9 mouse cellular contexts compared by ENCODE assay signal in the genomic region with DNA sequence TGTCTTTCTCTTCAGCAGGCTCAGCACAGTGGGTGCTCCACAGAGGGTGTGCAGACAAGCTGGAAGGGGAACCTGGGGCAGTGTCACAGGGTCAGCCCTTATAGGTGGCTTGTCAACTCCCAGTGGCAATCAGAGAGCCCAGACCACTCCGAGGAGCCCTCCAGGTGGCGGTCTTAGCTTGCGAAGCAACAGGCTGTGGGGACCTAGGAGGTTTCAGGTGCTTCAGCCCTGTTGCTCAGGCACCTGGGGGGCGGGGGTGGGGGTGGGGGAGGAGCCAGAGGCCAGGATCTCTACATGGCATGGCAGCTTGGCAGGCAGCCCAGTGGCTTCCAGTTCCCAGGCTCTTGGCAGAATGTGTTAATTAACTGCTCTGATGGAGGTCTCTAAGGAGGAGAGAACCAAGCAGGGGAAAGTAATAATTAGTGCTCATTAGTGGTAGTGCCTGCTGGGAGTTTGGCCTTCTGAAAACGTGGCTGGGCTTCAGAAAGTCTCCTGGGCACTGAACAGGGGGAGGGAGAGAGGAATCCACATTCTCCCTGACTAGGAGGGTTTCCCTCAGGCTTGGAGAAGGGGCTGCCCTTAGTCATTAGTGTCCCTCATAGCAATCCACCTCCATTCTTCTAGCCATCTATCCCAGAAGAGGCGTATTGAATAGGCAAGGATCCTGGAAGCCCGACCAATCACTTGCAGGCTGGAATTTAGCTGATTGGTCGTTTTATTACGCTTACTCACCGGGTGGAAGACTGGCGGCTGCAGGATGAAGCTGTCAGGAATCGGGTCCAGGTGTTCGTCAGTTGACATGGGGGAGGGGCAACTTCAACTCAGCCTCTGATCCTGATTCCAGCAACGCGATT. TPM values are rescaled to one million over a fixed set of nuclear protein-coding genes. Genes with fewer than 3 reads are reported as not detected.
DNase-seq lines count a peak whose midpoint lies in the region; ATAC-seq and TF ChIP-seq lines count a peak whose summit lies in the region.
"Had no signal": no experiment of that assay in that cellular context is flagged by ENCODE, and none has a peak within 500 bp of the region (broad histone marks: within the 10 kb centered on the region; RNA-seq: fewer than 3 reads in every experiment).

No protein-coding gene starts in this region.

- peak; percentile 18; the same call in 1 of the 2 replicates for ATAC-seq in heart, embryonic 14.5 days (ENCODE audit: insufficient number of reproducible peaks, insufficient read depth, low FRiP score, low read depth)
- ATAC-seq in forebrain, embryonic 12.5 days (ENCODE audit: low FRiP score): peak; percentile 92
- ATAC-seq in intestine, postnatal 0 days: peak; percentile 68
- ATAC-seq in midbrain, embryonic 15.5 days (replicated peaks): peak; percentile 91
- ATAC-seq in granulocyte monocyte progenitor cell, adult 5-6 weeks (replicated peaks; ENCODE audit: poor library complexity, severe bottlenecking): no peak

- H3K36me3 ChIP-seq in heart, embryonic 14.5 days (ENCODE audit: control insufficient read depth, insufficient read depth, low read length): no peaks in the 10 kb centered on the region
- no peaks in the 10 kb centered on the region for H3K36me3 ChIP-seq in forebrain, embryonic 12.5 days (replicated peaks)
- H3K36me3 ChIP-seq in intestine, postnatal 0 days (ENCODE audit: control insufficient read depth, insufficient read depth): no peaks in the 10 kb centered on the region; the same call in 1 of the 2 replicates
- no peaks in the 10 kb centered on the region for H3K36me3 ChIP-seq in midbrain, embryonic 15.5 days (replicated peaks)

- TF ChIP-seq CTCF in intestine, postnatal 0 days (IDR thresholded peaks at IDR 0.05; ENCODE audit: low read depth): peak; percentile 41

- H3K4me3 ChIP-seq in heart, embryonic 14.5 days (ENCODE audit: control insufficient read depth in 1 of 2, insufficient read depth in 1 of 2, low read depth in 1 of 2, low read length in 2 of 2): peak overlapping the region; percentile 22 to 28
- peak overlapping the region; percentile 28 for H3K4me3 ChIP-seq in forebrain, embryonic 12.5 days (replicated peaks)
- H3K4me3 ChIP-seq in intestine, postnatal 0 days (ENCODE audit: low read depth, low read length): peak overlapping the region; percentile 31
- H3K4me3 ChIP-seq in midbrain, embryonic 15.5 days: peak overlapping the region; percentile 35

- no peak for DNase-seq in heart, adult 18-20 months
- DNase-seq in left cerebral cortex, postnatal 36 days (ENCODE audit: low spot score in 2 of 2): peak; percentile 21 to 38
- DNase-seq in thymus, postnatal 25 days: no peak

- WGBS in heart, embryonic 14.5 days: 5% methylated on average over 15 of the region's 15 CpGs
- whole genome bisulfite sequencing in forebrain, embryonic 12.5 days: 3% methylated on average over 15 of the region's 15 CpGs
- 6% methylated on average over 15 of the region's 15 CpGs for WGBS in intestine, postnatal 0 days
- 3% methylated on average over 15 of the region's 15 CpGs for WGBS in midbrain, embryonic 15.5 days

- peak overlapping the region; percentile 69 for H3K4me2 ChIP-seq in heart, embryonic 14.5 days (ENCODE audit: low read length)
- H3K4me2 ChIP-seq in forebrain, embryonic 12.5 days: peak overlapping the region; percentile 61
- H3K4me2 ChIP-seq in intestine, postnatal 0 days (replicated peaks; ENCODE audit: low read depth): peak overlapping the region; percentile 76
- H3K4me2 ChIP-seq in midbrain, embryonic 15.5 days: peak overlapping the region; percentile 66

- peak overlapping the region; percentile 36 for H3K9ac ChIP-seq in heart, embryonic 14.5 days (ENCODE audit: low read length)
- peak overlapping the region; percentile 49; the same call in 1 of the 2 replicates for H3K9ac ChIP-seq in forebrain, embryonic 12.5 days
- H3K9ac ChIP-seq in intestine, postnatal 0 days (ENCODE audit: low read depth, low read length): peak overlapping the region; percentile 31; the same call in 1 of the 2 replicates
- H3K9ac ChIP-seq in midbrain, embryonic 15.5 days: peak overlapping the region; percentile 18; the same call in 1 of the 2 replicates

- peaks cover 20 to 23% of the 10 kb centered on the region in 2 experiments for H3K4me1 ChIP-seq in heart, embryonic 14.5 days (ENCODE audit: control insufficient read depth in 2 of 2, insufficient read depth in 2 of 2, low read length in 2 of 2)
- peaks cover 29% of the 10 kb centered on the region for H3K4me1 ChIP-seq in forebrain, embryonic 12.5 days
- peaks cover 9% of the 10 kb centered on the region; the same call in 1 of the 2 replicates for H3K4me1 ChIP-seq in intestine, postnatal 0 days (replicated peaks; ENCODE audit: control insufficient read depth, insufficient read depth, low read length)
- H3K4me1 ChIP-seq in midbrain, embryonic 15.5 days: peaks cover 23% of the 10 kb centered on the region

- H3K9me3 ChIP-seq in heart, embryonic 14.5 days (ENCODE audit: control insufficient read depth, low read length): no peaks in the 10 kb centered on the region
- no peaks in the 10 kb centered on the region for H3K9me3 ChIP-seq in forebrain, embryonic 12.5 days
- no peaks in the 10 kb centered on the region for H3K9me3 ChIP-seq in intestine, postnatal 0 days (ENCODE audit: control insufficient read depth)
- no peaks in the 10 kb centered on the region for H3K9me3 ChIP-seq in midbrain, embryonic 15.5 days
- H3K9me3 ChIP-seq: megakaryocyte, embryonic 14.5 days had no signal

- no peak overlapping the region for H3K27ac ChIP-seq in heart, embryonic 14.5 days (replicated peaks in 1 of 2; ENCODE audit: control insufficient read depth in 1 of 2, insufficient read depth in 1 of 2, low read depth in 2 of 2, low read length in 2 of 2)
- H3K27ac ChIP-seq in forebrain, embryonic 12.5 days: peak overlapping the region; percentile 93
- H3K27ac ChIP-seq in intestine, postnatal 0 days (ENCODE audit: low read depth, low read length): peak overlapping the region; percentile 60; the same call in 1 of the 2 replicates
- H3K27ac ChIP-seq in midbrain, embryonic 15.5 days: peak overlapping the region; percentile 63

- intact Hi-C loops in left cerebral cortex, postnatal 36 days (cut with DNase I): no loop called here

- no peaks in the 10 kb centered on the region; the same call in 1 of the 2 replicates for H3K27me3 ChIP-seq in heart, embryonic 14.5 days (ENCODE audit: control insufficient read depth, insufficient read depth, low read length)
- peaks cover 33% of the 10 kb centered on the region for H3K27me3 ChIP-seq in forebrain, embryonic 12.5 days
- no peaks in the 10 kb centered on the region for H3K27me3 ChIP-seq in intestine, postnatal 0 days (replicated peaks; ENCODE audit: control insufficient read depth, insufficient read depth, low read length)
- no peaks in the 10 kb centered on the region for H3K27me3 ChIP-seq in midbrain, embryonic 15.5 days (replicated peaks)

RNA-seq across cellular contexts. Expression of a gene that starts 0.8 kb away (rescaled TPM):
- polyA plus RNA-seq in heart, embryonic 14.5 days (2014; fragmentation: Nextera tagmentation; extraction: Ambion mirVana): 0.23 and 0.34 TPM in 2 replicates
- total RNA-seq in heart, adult 18-20 months (2021): 1 to 10 TPM in 1 of 2 experiments, under 1 TPM in 1; 0.35 to 3.4 TPM
- polyA plus RNA-seq in forebrain, embryonic 12.5 days (2016; fragmentation: Nextera tagmentation; extraction: Ambion mirVana): 0.08 and 0.10 TPM in 2 replicates
- polyA plus RNA-seq in intestine, postnatal 0 days (2015; fragmentation: Nextera tagmentation; extraction: Ambion mirVana): 0.25 and 0.38 TPM in 2 replicates
- 1 to 10 TPM in 1 of 2 experiments, under 1 TPM in 1; 0.57 to 1.0 TPM for total RNA-seq in left cerebral cortex, postnatal 36 days (2021)
- polyA plus RNA-seq in midbrain, embryonic 15.5 days (2015; fragmentation: Nextera tagmentation; extraction: Ambion mirVana): 0.29 and 0.34 TPM in 2 replicates
- total RNA-seq in granulocyte monocyte progenitor cell, adult 5-6 weeks (2014; fragmentation: Nextera tagmentation): not detected in 2 replicates
- not detected in 2 replicates for total RNA-seq in granulocyte monocyte progenitor cell, adult 5-6 weeks (2017)

RNA-seq across cellular contexts. Expression of a gene that starts 6.2 kb away (rescaled TPM):
- not detected in 2 replicates for polyA plus RNA-seq in heart, embryonic 14.5 days (2014; fragmentation: Nextera tagmentation; extraction: Ambion mirVana)
- total RNA-seq in heart, adult 18-20 months (2021): not detected
- polyA plus RNA-seq in forebrain, embryonic 12.5 days (2016; fragmentation: Nextera tagmentation; extraction: Ambion mirVana): not detected in 2 replicates
- not detected in 2 replicates for polyA plus RNA-seq in intestine, postnatal 0 days (2015; fragmentation: Nextera tagmentation; extraction: Ambion mirVana)
- not detected for total RNA-seq in left cerebral cortex, postnatal 36 days (2021)
- not detected in 2 replicates for polyA plus RNA-seq in midbrain, embryonic 15.5 days (2015; fragmentation: Nextera tagmentation; extraction: Ambion mirVana)
- total RNA-seq in granulocyte monocyte progenitor cell, adult 5-6 weeks (2014; fragmentation: Nextera tagmentation): not detected in 2 replicates
- not detected in 2 replicates for total RNA-seq in granulocyte monocyte progenitor cell, adult 5-6 weeks (2017)

RNA-seq across cellular contexts. Expression of a gene that starts 48.9 kb away (rescaled TPM):
- 63.1 and 69.9 TPM in 2 replicates for polyA plus RNA-seq in heart, embryonic 14.5 days (2014; fragmentation: Nextera tagmentation; extraction: Ambion mirVana)
- 100 to 1,000 TPM; 122 to 149 TPM for total RNA-seq in heart, adult 18-20 months (2021)
- 4.4 and 5.0 TPM in 2 replicates for polyA plus RNA-seq in forebrain, embryonic 12.5 days (2016; fragmentation: Nextera tagmentation; extraction: Ambion mirVana)
- polyA plus RNA-seq in intestine, postnatal 0 days (2015; fragmentation: Nextera tagmentation; extraction: Ambion mirVana): 5.5 and 6.4 TPM in 2 replicates
- 10 to 100 TPM; 27.2 to 29.2 TPM for total RNA-seq in left cerebral cortex, postnatal 36 days (2021)
- polyA plus RNA-seq in midbrain, embryonic 15.5 days (2015; fragmentation: Nextera tagmentation; extraction: Ambion mirVana): 3.0 TPM in 2 replicates
- 5.9 and 6.4 TPM in 2 replicates for total RNA-seq in granulocyte monocyte progenitor cell, adult 5-6 weeks (2014; fragmentation: Nextera tagmentation)
- total RNA-seq in granulocyte monocyte progenitor cell, adult 5-6 weeks (2017): 8.4 and 9.1 TPM in 2 replicates

Comparison
In these comparisons a context has a peak if more than half of its experiments do, and no peak if none do; other contexts are left out.
1. H3K27ac ChIP-seq: peak in forebrain, embryonic 12.5 days (single experiment), intestine, postnatal 0 days (single experiment) and midbrain, embryonic 15.5 days (single experiment); none in heart, embryonic 14.5 days (0 of 2).
2. DNase-seq: peak in left cerebral cortex, postnatal 36 days (2 of 2); none in heart, adult 18-20 months (0 of 2) and thymus, postnatal 25 days (single experiment).
3. Peak in every context shown above with its lines, with median percentiles within 50 percentile points of each other: H3K4me2 ChIP-seq, H3K4me3 ChIP-seq and H3K9ac ChIP-seq.